Mouse (Mus musculus): ENCODE results near the gene Cypt12. TPM values are rescaled to one million over a fixed set of nuclear protein-coding genes. Genes with fewer than 3 reads are reported as not detected.

Gene Cypt12
- polyA plus RNA-seq (2015; fragmentation: Nextera tagmentation; extraction: Ambion mirVana), result not detected in 2 replicates

GRCm38 (mm10) chr3:17948299-17948698, at the start of gene Cypt12:
TSS of gene Cypt12 (plus strand) at chr3:17948410.

